ENCODE assay signal across 20 mouse cellular contexts in the genomic region with DNA sequence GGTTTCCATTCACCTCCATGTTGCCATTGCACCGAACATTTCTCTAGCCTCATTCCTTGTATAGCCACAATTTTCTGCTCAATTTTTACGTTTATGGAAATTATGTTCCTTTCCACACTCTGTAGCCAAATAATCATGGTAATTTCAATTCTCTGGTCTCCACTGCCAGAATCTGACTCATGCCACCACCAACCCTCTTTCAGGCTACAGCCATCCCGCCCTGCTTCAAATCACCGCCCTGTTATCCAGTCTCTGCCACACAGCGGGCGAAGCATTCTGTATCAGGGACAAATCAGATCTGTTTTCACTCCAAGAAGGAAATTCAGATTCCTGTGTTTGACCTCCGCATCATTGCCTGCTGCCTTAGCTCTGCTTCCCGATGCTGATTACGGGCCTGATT.
DNase-seq lines count a peak whose midpoint lies in the region; ATAC-seq lines count a peak whose summit lies in the region.
"Had no signal": no experiment of that assay in that cellular context is flagged by ENCODE, and none has a peak within 500 bp of the region (broad histone marks: within the 10 kb centered on the region; RNA-seq: fewer than 3 reads in every experiment).

No protein-coding gene starts in this region.

- H3K4me1 ChIP-seq in hindbrain, embryonic 13.5 days (replicated peaks) = peaks cover 26% of the 10 kb centered on the region
- H3K4me1 ChIP-seq in hindbrain, embryonic 16.5 days (ENCODE audit: control insufficient read depth, insufficient read depth, low read depth, low read length) = no peaks in the 10 kb centered on the region; the same call in 1 of the 2 replicates
- no peaks in the 10 kb centered on the region for H3K4me1 ChIP-seq in midbrain, embryonic 11.5 days (ENCODE audit: control insufficient read depth, insufficient read depth, low read length)
- H3K4me1 ChIP-seq in midbrain, embryonic 16.5 days (ENCODE audit: control insufficient read depth, insufficient read depth, low read length) = no peaks in the 10 kb centered on the region
- peaks cover 18% of the 10 kb centered on the region for H3K4me1 ChIP-seq in hindbrain, embryonic 15.5 days (replicated peaks)
- H3K4me1 ChIP-seq: limb, embryonic 12.5 days; liver, embryonic 12.5 days; megakaryocyte, embryonic 14.5 days had no signal

- no peak overlapping the region for H3K4me3 ChIP-seq in hindbrain, embryonic 13.5 days
- H3K4me3 ChIP-seq in hindbrain, embryonic 16.5 days (ENCODE audit: low read length) = no peak overlapping the region
- H3K4me3 ChIP-seq in midbrain, embryonic 11.5 days (ENCODE audit: low read depth, low read length) = no peak overlapping the region
- no peak overlapping the region for H3K4me3 ChIP-seq in midbrain, embryonic 16.5 days (ENCODE audit: low read depth, low read length)
- no peak overlapping the region for H3K4me3 ChIP-seq in hindbrain, embryonic 15.5 days
- H3K4me3 ChIP-seq: erythroblast, embryonic 14.5 days; forebrain, embryonic 13.5 days; limb, embryonic 12.5 days; liver, embryonic 12.5 days; megakaryocyte, embryonic 14.5 days; neural tube, embryonic 13.5 days had no signal

- no peaks in the 10 kb centered on the region for H3K27me3 ChIP-seq in hindbrain, embryonic 13.5 days
- no peaks in the 10 kb centered on the region for H3K27me3 ChIP-seq in hindbrain, embryonic 16.5 days (replicated peaks; ENCODE audit: control insufficient read depth, insufficient read depth, low read length)
- no peaks in the 10 kb centered on the region for H3K27me3 ChIP-seq in midbrain, embryonic 11.5 days (ENCODE audit: control insufficient read depth, insufficient read depth, low read length)
- H3K27me3 ChIP-seq in midbrain, embryonic 16.5 days (ENCODE audit: control insufficient read depth, insufficient read depth, low read depth, low read length) = no peaks in the 10 kb centered on the region
- no peaks in the 10 kb centered on the region for H3K27me3 ChIP-seq in hindbrain, embryonic 15.5 days
- H3K27me3 ChIP-seq: forebrain, embryonic 13.5 days; limb, embryonic 12.5 days; liver, embryonic 12.5 days; megakaryocyte, embryonic 14.5 days; neural tube, embryonic 13.5 days had no signal

- no peak overlapping the region for H3K9ac ChIP-seq in hindbrain, embryonic 13.5 days
- no peak overlapping the region for H3K9ac ChIP-seq in hindbrain, embryonic 16.5 days (ENCODE audit: low read depth, low read length)
- H3K9ac ChIP-seq in midbrain, embryonic 11.5 days (ENCODE audit: low read length) = no peak overlapping the region
- no peak overlapping the region for H3K9ac ChIP-seq in midbrain, embryonic 16.5 days (ENCODE audit: low read depth, low read length)
- H3K9ac ChIP-seq in hindbrain, embryonic 15.5 days = no peak overlapping the region
- H3K9ac ChIP-seq: forebrain, embryonic 13.5 days; limb, embryonic 12.5 days; liver, embryonic 12.5 days; neural tube, embryonic 13.5 days had no signal

- DNase-seq in midbrain, embryonic 11.5 days (ENCODE audit: low spot score, missing footprints) = peak; percentile 54
- DNase-seq in 3T3-L1 (ENCODE audit: low read depth, low spot score) = peak; percentile 14
- no peak for DNase-seq in urinary bladder, adult 18-20 months (ENCODE audit: low spot score in 2 of 2)
- DNase-seq: adrenal gland, adult 2 months; cerebellum, adult 8-10 months; gastrocnemius, postnatal 36 days; kidney, adult 18-20 months; lung, adult 2 months; thymus, postnatal 14 days had no signal

- WGBS in hindbrain, embryonic 13.5 days = 95% methylated on average over 9 of the region's 9 CpGs
- 92% methylated on average over 9 of the region's 9 CpGs for WGBS in hindbrain, embryonic 16.5 days
- 93% methylated on average over 9 of the region's 9 CpGs for WGBS in midbrain, embryonic 11.5 days
- WGBS in midbrain, embryonic 16.5 days = 90% methylated on average over 9 of the region's 9 CpGs
- WGBS in hindbrain, embryonic 15.5 days = 93% methylated on average over 9 of the region's 9 CpGs

- H3K36me3 ChIP-seq in hindbrain, embryonic 13.5 days = no peaks in the 10 kb centered on the region
- no peaks in the 10 kb centered on the region for H3K36me3 ChIP-seq in hindbrain, embryonic 16.5 days (ENCODE audit: control insufficient read depth, insufficient read depth, low read length)
- no peaks in the 10 kb centered on the region for H3K36me3 ChIP-seq in midbrain, embryonic 11.5 days (ENCODE audit: control insufficient read depth, insufficient read depth, low read length)
- no peaks in the 10 kb centered on the region for H3K36me3 ChIP-seq in midbrain, embryonic 16.5 days (ENCODE audit: control insufficient read depth, insufficient read depth, low read length)
- H3K36me3 ChIP-seq in hindbrain, embryonic 15.5 days = no peaks in the 10 kb centered on the region
- H3K36me3 ChIP-seq: limb, embryonic 12.5 days; liver, embryonic 12.5 days; neural tube, embryonic 13.5 days had no signal

- no peaks in the 10 kb centered on the region for H3K9me3 ChIP-seq in hindbrain, embryonic 13.5 days
- no peaks in the 10 kb centered on the region for H3K9me3 ChIP-seq in hindbrain, embryonic 16.5 days (ENCODE audit: control insufficient read depth, low read length)
- H3K9me3 ChIP-seq in midbrain, embryonic 11.5 days (ENCODE audit: control insufficient read depth, low read length) = no peaks in the 10 kb centered on the region
- no peaks in the 10 kb centered on the region for H3K9me3 ChIP-seq in midbrain, embryonic 16.5 days (replicated peaks; ENCODE audit: control insufficient read depth, low read length, poor library complexity, severe bottlenecking)
- H3K9me3 ChIP-seq in hindbrain, embryonic 15.5 days = no peaks in the 10 kb centered on the region
- H3K9me3 ChIP-seq: forebrain, embryonic 13.5 days; limb, embryonic 12.5 days; liver, embryonic 12.5 days; neural tube, embryonic 13.5 days had no signal

- ATAC-seq in hindbrain, embryonic 13.5 days (ENCODE audit: low FRiP score) = no peak
- ATAC-seq in hindbrain, embryonic 16.5 days = no peak
- ATAC-seq in midbrain, embryonic 11.5 days (ENCODE audit: low FRiP score) = no peak
- no peak for ATAC-seq in midbrain, embryonic 16.5 days
- ATAC-seq in hindbrain, embryonic 15.5 days (ENCODE audit: low FRiP score, low read depth) = no peak
- ATAC-seq: forebrain, embryonic 13.5 days; liver, embryonic 12.5 days had no signal

- no peak overlapping the region for H3K4me2 ChIP-seq in hindbrain, embryonic 13.5 days
- no peak overlapping the region for H3K4me2 ChIP-seq in hindbrain, embryonic 16.5 days (ENCODE audit: low read length)
- no peak overlapping the region for H3K4me2 ChIP-seq in midbrain, embryonic 11.5 days
- no peak overlapping the region for H3K4me2 ChIP-seq in midbrain, embryonic 16.5 days (ENCODE audit: low read length)
- H3K4me2 ChIP-seq in hindbrain, embryonic 15.5 days = no peak overlapping the region
- H3K4me2 ChIP-seq: forebrain, embryonic 13.5 days; limb, embryonic 12.5 days; liver, embryonic 12.5 days; neural tube, embryonic 13.5 days had no signal

- peak overlapping the region; percentile 13; the same call in 1 of the 2 replicates for H3K27ac ChIP-seq in hindbrain, embryonic 13.5 days
- H3K27ac ChIP-seq in hindbrain, embryonic 16.5 days (ENCODE audit: low read depth, low read length) = no peak overlapping the region
- H3K27ac ChIP-seq in midbrain, embryonic 11.5 days (ENCODE audit: low read depth, low read length) = no peak overlapping the region
- no peak overlapping the region for H3K27ac ChIP-seq in midbrain, embryonic 16.5 days (ENCODE audit: low read length)
- H3K27ac ChIP-seq in hindbrain, embryonic 15.5 days (replicated peaks) = peak overlapping the region; percentile 11; the same call in 1 of the 2 replicates
- H3K27ac ChIP-seq: forebrain, embryonic 13.5 days; kidney, postnatal 0 days; limb, embryonic 12.5 days; liver, embryonic 12.5 days; neural tube, embryonic 13.5 days had no signal

Comparison
In these comparisons a context has a peak if more than half of its experiments do, and no peak if none do; other contexts are left out.
1. H3K27ac ChIP-seq: peak in hindbrain, embryonic 13.5 days (single experiment) and hindbrain, embryonic 15.5 days (single experiment); none in hindbrain, embryonic 16.5 days (single experiment), midbrain, embryonic 11.5 days (single experiment) and midbrain, embryonic 16.5 days (single experiment).
2. DNase-seq: peak in midbrain, embryonic 11.5 days (single experiment) and 3T3-L1 (single experiment); none in urinary bladder, adult 18-20 months (0 of 2).